Mouse (Mus musculus) neutrophil, adult 83 days (primary cell): ENCODE data around the gene Olfr123. TPM values are rescaled to one million over a fixed set of nuclear protein-coding genes. Genes with fewer than 3 reads are reported as not detected.

Experiments
- total RNA-seq, 2 experiments: library from RNA; stranded (reverse); gene quantifications; one replicate each; pipeline ENCODE4 v1.2.4; 2023

Olfr123 gene
- not detected for total RNA-seq

DNA sequence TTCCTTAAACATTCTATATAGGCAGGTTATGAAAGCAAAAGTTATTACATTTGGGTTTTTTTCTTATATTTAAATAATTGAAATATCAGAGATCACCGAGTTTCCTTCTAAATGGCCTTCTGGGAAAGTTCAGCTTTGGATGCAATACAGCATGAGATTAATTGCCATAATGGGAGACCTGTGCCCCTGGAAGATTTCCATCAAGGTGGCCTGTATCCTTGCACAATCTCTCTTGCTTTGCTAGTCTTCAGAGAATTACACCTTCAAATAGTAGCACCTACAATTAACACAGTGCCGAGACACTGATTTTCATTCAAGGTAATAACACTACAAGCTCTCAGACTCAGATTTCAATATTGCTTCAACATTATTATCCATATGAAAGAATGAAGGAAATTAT, at the start of gene Olfr123:
Gene Olfr123, plus strand, starts transcription at position 301 of the 400 bp plus-strand sequence.

DNA sequence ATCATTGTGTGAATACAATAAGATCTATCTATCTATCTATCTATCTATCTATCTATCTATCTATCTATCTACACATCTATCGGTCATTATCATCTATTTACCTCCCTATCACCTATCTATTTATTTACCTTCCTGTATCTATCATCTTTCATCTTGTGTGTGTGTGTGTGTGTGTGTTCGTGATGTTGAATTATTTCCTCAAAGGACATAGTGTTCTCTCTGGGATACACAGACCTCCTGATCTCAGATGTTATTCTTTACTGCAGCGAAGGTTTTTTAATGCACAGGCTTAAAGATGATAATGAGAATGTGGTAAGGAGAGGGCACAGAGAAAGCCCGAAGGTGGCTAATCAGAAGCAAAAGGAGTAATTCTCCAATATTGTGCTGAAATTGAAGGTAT, 25.0 kb upstream of the Olfr123 start, which contains the start of gene Olfr122:
Gene Olfr122, plus strand, starts transcription at position 301 of the 400 bp plus-strand sequence.

DNA sequence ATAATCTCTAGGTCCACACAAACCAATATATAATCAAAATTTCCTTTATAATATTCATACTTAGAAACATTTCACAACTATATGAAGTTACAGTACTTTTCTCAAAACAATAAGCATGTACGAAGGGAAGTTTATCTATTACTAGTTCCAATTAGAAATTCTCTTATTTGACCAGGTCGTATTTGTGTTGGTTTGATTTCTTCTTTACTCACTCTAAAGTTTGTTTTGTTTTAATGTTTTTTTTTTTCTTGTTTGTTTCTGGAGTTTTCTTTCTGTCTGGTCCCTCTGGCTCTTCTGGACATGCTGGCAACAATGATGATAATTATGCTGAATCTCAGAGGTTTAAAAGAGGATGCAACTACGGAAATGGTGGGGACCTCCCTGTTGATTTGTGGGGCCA, 6.3 kb downstream of the Olfr123 start, which contains the start of gene Olfr124:
Gene Olfr124, plus strand, starts transcription at position 301 of the 400 bp plus-strand sequence.

GRCm38 (mm10) chr17:37832649-37833048, 39.3 kb downstream of the Olfr123 start, which contains the start of gene Olfr125:
Gene Olfr125, plus strand, starts transcription at chr17:37832949.

DNA sequence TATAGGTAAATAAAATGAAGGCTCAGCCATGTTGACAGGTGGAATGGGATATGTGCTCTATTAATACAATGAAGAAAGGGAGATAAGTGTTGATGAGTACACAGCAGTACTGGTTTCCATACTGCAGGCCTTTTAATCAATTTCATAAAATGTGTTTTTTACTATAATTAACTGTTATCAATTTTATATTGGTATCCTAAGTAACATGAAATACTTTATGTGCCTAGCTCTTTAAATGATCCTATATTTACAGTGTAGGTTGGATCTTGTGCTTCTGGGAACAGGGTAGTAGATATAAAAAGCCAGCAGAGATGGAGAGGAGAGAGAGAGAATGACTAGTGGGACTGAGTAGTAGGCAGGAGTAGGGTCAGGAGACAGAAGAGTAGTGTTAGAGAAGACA, 53.9 kb downstream of the Olfr123 start, which contains the start of gene Olfr126:
Gene Olfr126, plus strand, starts transcription at position 301 of the 400 bp plus-strand sequence.

Other genes starting within 250 kb of the Olfr123 start
- not detected for gene Olfr112, start 224.1 kb upstream of the Olfr123 start, total RNA-seq
- not detected for gene Olfr113, start 215.9 kb upstream of the Olfr123 start, total RNA-seq
- gene Olfr114, start 200.8 kb upstream of the Olfr123 start, total RNA-seq: not detected
- gene Olfr115, start 166.4 kb upstream of the Olfr123 start, total RNA-seq: not detected
- gene Olfr116, start 166.3 kb upstream of the Olfr123 start, total RNA-seq: not detected
- not detected for gene Olfr117, start 129.7 kb upstream of the Olfr123 start, total RNA-seq
- not detected for gene Olfr118, start 126.5 kb upstream of the Olfr123 start, total RNA-seq
- gene Olfr119, start 97.0 kb upstream of the Olfr123 start, total RNA-seq: not detected
- not detected for gene Olfr120, start 71.7 kb upstream of the Olfr123 start, total RNA-seq
- not detected for gene Olfr121, start 44.7 kb upstream of the Olfr123 start, total RNA-seq
- gene Olfr122, start 24.9 kb upstream of the Olfr123 start, total RNA-seq: not detected
- not detected for gene Olfr124, start 6.4 kb downstream of the Olfr123 start, total RNA-seq
- not detected for gene Olfr125, start 39.4 kb downstream of the Olfr123 start, total RNA-seq
- gene Olfr126, start 54.0 kb downstream of the Olfr123 start, total RNA-seq: not detected
- gene Olfr127, start 106.9 kb downstream of the Olfr123 start, total RNA-seq: not detected
- not detected for gene Olfr128, start 127.0 kb downstream of the Olfr123 start, total RNA-seq
- gene Olfr761, start 159.6 kb downstream of the Olfr123 start, total RNA-seq: not detected